In genomic region chr9:56552766-56553165, GRCm38 (mm10) we compare ENCODE assay signal across 8 mouse cellular contexts.
DNase-seq lines count a peak whose midpoint lies in the region; ATAC-seq and TF ChIP-seq lines count a peak whose summit lies in the region.

No protein-coding gene starts in this region.

- ATAC-seq in forebrain, embryonic 12.5 days (ENCODE audit: low FRiP score) = peak; percentile 66
- ATAC-seq in heart, postnatal 0 days (ENCODE audit: insufficient read depth, low read depth) = peak; percentile 88
- peak; percentile 76 for ATAC-seq in liver, postnatal 0 days
- peak; percentile 62 for ATAC-seq in neural tube, embryonic 13.5 days (ENCODE audit: low read depth)

- TF ChIP-seq CTCF in brain, embryonic 14.5 days (IDR thresholded peaks at IDR 0.05; ENCODE audit: borderline replicate concordance, extremely low read depth, insufficient read depth, insufficient read length) = peak; percentile 82
- TF ChIP-seq CTCF in heart, postnatal 0 days (IDR thresholded peaks at IDR 0.05; ENCODE audit: low read depth) = peak; percentile 98
- peak; percentile 89 for TF ChIP-seq CTCF in liver, postnatal 0 days (IDR thresholded peaks at IDR 0.05; ENCODE audit: low read depth)
- peak; percentile 60; the same call in 1 of the 2 replicates for TF ChIP-seq CTCF in testis, adult 2 months (IDR thresholded peaks at IDR 0.05; ENCODE audit: control insufficient read depth, insufficient read depth, insufficient replicate concordance, low read depth, low read length)

- peak; percentile 52 for DNase-seq in CD4-positive helper T cell, adult 2 months (ENCODE audit: low read depth, low spot score)
- DNase-seq in brain, embryonic 14.5 days (ENCODE audit: low read depth) = peak; percentile 78
- peak; percentile 79 for DNase-seq in heart, postnatal 0 days (ENCODE audit: low spot score)
- peak; percentile 88 to 90 for DNase-seq in kidney, postnatal 4 days
- peak; percentile 74 for DNase-seq in liver, postnatal 0 days

- no peak overlapping the region for H3K9ac ChIP-seq in forebrain, embryonic 12.5 days
- no peak overlapping the region for H3K9ac ChIP-seq in heart, postnatal 0 days (replicated peaks; ENCODE audit: low read depth, low read length)
- no peak overlapping the region for H3K9ac ChIP-seq in liver, postnatal 0 days (replicated peaks)
- H3K9ac ChIP-seq in neural tube, embryonic 13.5 days = no peak overlapping the region

- WGBS in forebrain, embryonic 12.5 days = 8% methylated on average over 1 of the region's 1 CpGs
- WGBS in heart, postnatal 0 days = 0% methylated on average over 1 of the region's 1 CpGs
- WGBS in liver, postnatal 0 days (ENCODE audit: insufficient replicate concordance) = 7% methylated on average over 1 of the region's 1 CpGs
- WGBS in neural tube, embryonic 13.5 days = 6% methylated on average over 1 of the region's 1 CpGs

- H3K27ac ChIP-seq in forebrain, embryonic 12.5 days = no peak overlapping the region
- no peak overlapping the region for H3K27ac ChIP-seq in heart, postnatal 0 days (ENCODE audit: low read depth)
- H3K27ac ChIP-seq in liver, postnatal 0 days (ENCODE audit: low read depth) = no peak overlapping the region
- no peak overlapping the region for H3K27ac ChIP-seq in neural tube, embryonic 13.5 days (replicated peaks)
- no peak overlapping the region for H3K27ac ChIP-seq in testis, adult 2 months (ENCODE audit: control insufficient read depth, insufficient read depth, low read depth, low read length)

- H3K9me3 ChIP-seq in forebrain, embryonic 12.5 days = no peaks in the 10 kb centered on the region
- no peaks in the 10 kb centered on the region for H3K9me3 ChIP-seq in heart, postnatal 0 days (replicated peaks; ENCODE audit: control insufficient read depth, low read length)
- H3K9me3 ChIP-seq in liver, postnatal 0 days (ENCODE audit: low read length) = no peaks in the 10 kb centered on the region
- H3K9me3 ChIP-seq in neural tube, embryonic 13.5 days = no peaks in the 10 kb centered on the region

- peaks cover 45% of the 10 kb centered on the region for H3K27me3 ChIP-seq in forebrain, embryonic 12.5 days
- H3K27me3 ChIP-seq in heart, postnatal 0 days (ENCODE audit: control insufficient read depth, insufficient read depth, low read length) = no peaks in the 10 kb centered on the region
- no peaks in the 10 kb centered on the region for H3K27me3 ChIP-seq in liver, postnatal 0 days (ENCODE audit: insufficient read depth, low read length)
- H3K27me3 ChIP-seq in neural tube, embryonic 13.5 days = 0 out of 2 replicates have a peak, but pooled peaks cover 4% of the 10 kb centered on the region
- no peaks in the 10 kb centered on the region for H3K27me3 ChIP-seq in testis, adult 2 months (ENCODE audit: control insufficient read depth, insufficient read depth, low read length)

- TF ChIP-seq POLR2A in brain, embryonic 14.5 days (IDR thresholded peaks at IDR 0.05; ENCODE audit: borderline replicate concordance, extremely low read depth, insufficient read depth, insufficient read length, poor library complexity, severe bottlenecking) = no peak
- no peak for TF ChIP-seq POLR2A in testis, adult 2 months (IDR thresholded peaks at IDR 0.05; ENCODE audit: control insufficient read depth, low read depth, low read length)

- peaks cover 30% of the 10 kb centered on the region for H3K4me1 ChIP-seq in forebrain, embryonic 12.5 days
- no peaks in the 10 kb centered on the region for H3K4me1 ChIP-seq in heart, postnatal 0 days (ENCODE audit: control insufficient read depth, insufficient read depth)
- H3K4me1 ChIP-seq in liver, postnatal 0 days (ENCODE audit: insufficient read depth) = no peaks in the 10 kb centered on the region
- peaks cover 38% of the 10 kb centered on the region for H3K4me1 ChIP-seq in neural tube, embryonic 13.5 days (replicated peaks)
- no peaks in the 10 kb centered on the region for H3K4me1 ChIP-seq in testis, adult 2 months (ENCODE audit: control insufficient read depth, insufficient read depth, low read length)

- H3K4me3 ChIP-seq in forebrain, embryonic 12.5 days (replicated peaks) = no peak overlapping the region
- H3K4me3 ChIP-seq in heart, postnatal 0 days (ENCODE audit: low read depth, low read length) = no peak overlapping the region
- H3K4me3 ChIP-seq in liver, postnatal 0 days (ENCODE audit: low read depth, low read length) = no peak overlapping the region
- H3K4me3 ChIP-seq in neural tube, embryonic 13.5 days = no peak overlapping the region
- H3K4me3 ChIP-seq in testis, adult 2 months (ENCODE audit: control insufficient read depth, low read depth, low read length) = no peak overlapping the region

- no peaks in the 10 kb centered on the region for H3K36me3 ChIP-seq in forebrain, embryonic 12.5 days (replicated peaks)
- H3K36me3 ChIP-seq in heart, postnatal 0 days (replicated peaks; ENCODE audit: control insufficient read depth, insufficient read depth, low read length) = no peaks in the 10 kb centered on the region
- no peaks in the 10 kb centered on the region for H3K36me3 ChIP-seq in liver, postnatal 0 days (replicated peaks; ENCODE audit: insufficient read depth, low read length)
- H3K36me3 ChIP-seq in neural tube, embryonic 13.5 days = no peaks in the 10 kb centered on the region
- H3K36me3 ChIP-seq in testis, adult 2 months (ENCODE audit: control insufficient read depth, insufficient read depth, low read length) = no peaks in the 10 kb centered on the region

- H3K4me2 ChIP-seq in forebrain, embryonic 12.5 days = no peak overlapping the region
- no peak overlapping the region for H3K4me2 ChIP-seq in heart, postnatal 0 days (ENCODE audit: low read depth, low read length)
- no peak overlapping the region for H3K4me2 ChIP-seq in liver, postnatal 0 days (ENCODE audit: low read depth, low read length)
- H3K4me2 ChIP-seq in neural tube, embryonic 13.5 days = no peak overlapping the region

- TF ChIP-seq EP300 in heart, postnatal 0 days (IDR thresholded peaks at IDR 0.05; ENCODE audit: low read depth) = no peak
- TF ChIP-seq EP300 in liver, postnatal 0 days (IDR thresholded peaks at IDR 0.05; ENCODE audit: low read depth) = no peak
